Comparison of ENCODE assay signal across 26 mouse cellular contexts in genomic region chr11:104211251-104211650, GRCm38 (mm10). TPM values are rescaled to one million over a fixed set of nuclear protein-coding genes. Genes with fewer than 3 reads are reported as not detected.
"Had no signal": no experiment of that assay in that cellular context is flagged by ENCODE, and none has a peak within 500 bp of the region (broad histone marks: within the 10 kb centered on the region; RNA-seq: fewer than 3 reads in every experiment).

No protein-coding gene starts in this region.

- H3K27ac ChIP-seq: midbrain, embryonic 10.5 days; midbrain, embryonic 13.5 days; neural tube, embryonic 13.5 days; neural tube, embryonic 15.5 days had no signal

- H3K9ac ChIP-seq: lung, embryonic 14.5 days; midbrain, embryonic 13.5 days; neural tube, embryonic 13.5 days; neural tube, embryonic 15.5 days had no signal

- H3K4me2 ChIP-seq: lung, embryonic 14.5 days; midbrain, embryonic 13.5 days; neural tube, embryonic 13.5 days; neural tube, embryonic 15.5 days had no signal

- DNase-seq: lung, adult 18-20 months; lung, embryonic 14.5 days; lung, postnatal 10 days; lung, postnatal 4 days; retina, postnatal 1 day; right cerebral cortex, adult 18-20 months; right cerebral cortex, postnatal 25 days; right cerebral cortex, postnatal 4 days; spleen, adult 18-20 months; thymus, adult 18-20 months; thymus, postnatal 14 days; thymus, postnatal 36 days had no signal

- H3K4me3 ChIP-seq: midbrain, embryonic 10.5 days; midbrain, embryonic 13.5 days; myocyte; neural tube, embryonic 13.5 days; neural tube, embryonic 15.5 days had no signal

- H3K4me1 ChIP-seq: midbrain, embryonic 10.5 days; midbrain, embryonic 13.5 days; neural tube, embryonic 15.5 days had no signal

- H3K9me3 ChIP-seq: midbrain, embryonic 10.5 days; midbrain, embryonic 13.5 days; neural tube, embryonic 13.5 days; neural tube, embryonic 15.5 days had no signal

- ATAC-seq: midbrain, embryonic 13.5 days; midbrain, embryonic 16.5 days had no signal

- H3K27me3 ChIP-seq: midbrain, embryonic 13.5 days; neural tube, embryonic 15.5 days had no signal

- H3K36me3 ChIP-seq: midbrain, embryonic 10.5 days; midbrain, embryonic 13.5 days; neural tube, embryonic 13.5 days; neural tube, embryonic 15.5 days had no signal

RNA-seq across cellular contexts. Expression of gene Sppl2c, which starts 25.1 kb away (rescaled TPM):
- total RNA-seq: megakaryocyte, adult 5-6 weeks; megakaryocyte-erythroid progenitor cell, adult 5-6 weeks had no signal
- polyA plus RNA-seq: lung, embryonic 14.5 days; lung, embryonic 16.5 days; midbrain, embryonic 10.5 days; midbrain, embryonic 13.5 days; midbrain, embryonic 16.5 days; myocyte; neural tube, embryonic 11.5 days; neural tube, embryonic 13.5 days; neural tube, embryonic 15.5 days; small intestine, adult 2 months; stomach, embryonic 14.5 days; stomach, embryonic 16.5 days; thymus, postnatal 0 days had no signal
